Mouse (Mus musculus): ENCODE data around the gene Agt.

- no peak for TF ChIP-seq CTCF (IDR thresholded peaks at IDR 0.05; ENCODE audit: insufficient read depth, low read length)
- no peak for TF ChIP-seq POLR2A (IDR thresholded peaks at IDR 0.05; ENCODE audit: borderline replicate concordance, extremely low read depth, low read depth, low read length)
These were observed 48.7 kb upstream of the Agt start for GRCm38 (mm10) chr8:124618252-124618651.
